Mouse (Mus musculus): Measurements from ENCODE around the gene Nf1.

- no peak for TF ChIP-seq CTCF (IDR thresholded peaks at IDR 0.05; ENCODE audit: insufficient read depth, low read length)
- TF ChIP-seq POLR2A (IDR thresholded peaks at IDR 0.05; ENCODE audit: borderline replicate concordance, extremely low read depth, low read depth, low read length): no peak
These were observed 11.4 kb upstream of the Nf1 start for GRCm38 (mm10) chr11:79328060-79328459.
